Mouse (Mus musculus) left cerebral cortex, postnatal 14 days (tissue): ENCODE measurements around the gene Stk17b. TPM values are rescaled to one million over a fixed set of nuclear protein-coding genes. Genes with fewer than 3 reads are reported as not detected.
A peak's percentile ranks its signal among the peaks of the same experiment; 100 is the strongest.

ENCODE experiments used
- DNase-seq, 2 experiments: peaks; one replicate each; pipeline ENCODE4 v3.0.0; 2021 to 2022; ENCODE audit warnings: low spot score in 2 of 2, mixed read lengths in 1 of 2
- intact Hi-C: fragments of 180-260 bp; cut with DNase I; formaldehyde crosslinking; loops from one replicate; pipeline ENCODE4 v1.15.1; 2025
- long read RNA-seq, 2 experiments: library from polyadenylated mRNA; stranded (forward); transcript quantifications; one replicate each; pipeline ENCODE4 v2.0.0; 2021
- total RNA-seq, 2 experiments: library from RNA; stranded (reverse); gene quantifications; 2 replicates each; pipeline ENCODE4 v1.2.3; 2021

The Stk17b gene
- 10 to 100 TPM in 1 of 2 experiments, 1 to 10 TPM in 1; 9.7 to 10.7 TPM for total RNA-seq
- long read RNA-seq, experiment 1, partial matches to known transcripts = 5 of 6 reads
- long read RNA-seq, experiment 1, other reads (novel, unspliced or antisense) = 0 of 6 reads
- long read RNA-seq, experiment 2, partial matches to known transcripts = 9 of 11 reads
- long read RNA-seq, experiment 2, other reads (novel, unspliced or antisense) = 0 of 11 reads

DNA sequence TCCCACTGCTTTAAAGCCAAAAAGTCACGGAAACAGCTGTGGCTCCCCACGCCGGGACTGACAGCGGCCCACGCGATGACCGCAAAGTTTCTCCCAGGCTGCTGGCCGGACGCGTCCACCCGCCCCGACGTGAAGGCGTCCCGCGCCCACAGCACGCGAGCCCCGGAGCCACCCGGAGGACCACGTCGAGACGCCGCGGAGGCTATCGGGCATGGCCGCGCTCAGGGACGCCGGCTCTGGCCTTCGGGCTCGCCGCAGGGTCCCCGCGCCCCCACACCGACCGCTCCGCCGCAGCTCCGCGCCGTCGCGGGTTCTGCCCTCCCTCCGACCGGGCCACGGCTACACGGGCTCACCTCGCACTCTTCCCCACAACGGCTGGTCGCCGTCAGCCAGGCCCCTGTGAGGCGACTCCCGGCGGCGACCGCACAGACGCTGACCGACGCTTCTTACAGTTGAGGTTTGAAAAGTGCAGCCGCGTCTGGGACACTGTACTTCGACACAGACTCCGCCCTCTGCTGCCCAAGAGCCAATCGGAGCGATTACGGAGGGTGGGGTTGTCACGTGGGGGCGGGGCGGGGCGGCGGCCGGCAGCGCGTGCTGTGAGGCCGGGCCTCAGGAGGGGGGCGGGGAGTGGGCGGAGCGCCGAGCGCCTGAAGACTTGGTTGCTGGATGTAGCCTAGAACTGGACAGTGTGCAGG, at the start of gene Stk17b:
TSS of gene Stk17b (minus strand) at position 504 of the 698 bp plus-strand sequence.
- peak; percentile 82 to 86 for DNase-seq
- intact Hi-C loops = no loop called here

DNA sequence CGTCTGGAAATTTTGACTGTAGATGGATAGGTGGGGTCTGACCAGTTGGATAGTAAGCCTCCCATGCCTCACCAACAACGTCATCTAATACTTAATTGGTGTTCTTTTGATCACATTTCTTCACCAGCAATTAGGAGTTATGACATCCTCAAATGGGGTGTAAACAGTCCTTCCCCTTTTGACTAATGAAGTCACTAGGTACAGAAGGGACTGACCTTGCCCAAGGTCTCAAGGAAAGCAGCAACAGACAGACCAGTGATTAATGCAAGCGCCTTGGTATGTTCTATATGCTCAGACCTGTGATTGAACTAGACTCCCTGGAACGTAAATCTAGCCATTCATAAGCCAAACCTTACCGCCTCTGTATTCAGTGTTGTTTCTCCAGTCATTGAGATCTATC, 45.3 kb upstream of the Stk17b start:
- intact Hi-C loops = no loop called here
- no peak for DNase-seq

DNA sequence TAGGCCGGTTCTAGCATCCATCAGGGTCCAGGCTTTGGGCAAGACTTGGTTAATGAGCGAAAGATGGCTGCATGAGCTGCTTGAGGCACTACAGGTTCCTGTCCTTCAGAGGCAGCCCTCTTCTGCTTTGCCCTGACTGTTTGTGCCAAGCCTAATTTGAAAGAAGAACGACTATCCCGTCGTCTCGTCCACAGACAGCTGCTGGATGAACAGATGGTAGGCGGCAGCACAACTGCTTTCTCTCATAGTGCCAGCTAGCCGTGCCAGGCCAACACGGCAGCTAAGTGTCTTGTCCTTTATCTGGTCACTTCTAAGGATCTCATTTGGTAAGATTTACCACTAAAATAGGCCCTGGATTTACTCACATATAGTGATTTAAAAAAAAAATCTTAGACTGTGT, 44.1 kb upstream of the Stk17b start:
- no peak for DNase-seq
- intact Hi-C loops = no loop called here

DNA sequence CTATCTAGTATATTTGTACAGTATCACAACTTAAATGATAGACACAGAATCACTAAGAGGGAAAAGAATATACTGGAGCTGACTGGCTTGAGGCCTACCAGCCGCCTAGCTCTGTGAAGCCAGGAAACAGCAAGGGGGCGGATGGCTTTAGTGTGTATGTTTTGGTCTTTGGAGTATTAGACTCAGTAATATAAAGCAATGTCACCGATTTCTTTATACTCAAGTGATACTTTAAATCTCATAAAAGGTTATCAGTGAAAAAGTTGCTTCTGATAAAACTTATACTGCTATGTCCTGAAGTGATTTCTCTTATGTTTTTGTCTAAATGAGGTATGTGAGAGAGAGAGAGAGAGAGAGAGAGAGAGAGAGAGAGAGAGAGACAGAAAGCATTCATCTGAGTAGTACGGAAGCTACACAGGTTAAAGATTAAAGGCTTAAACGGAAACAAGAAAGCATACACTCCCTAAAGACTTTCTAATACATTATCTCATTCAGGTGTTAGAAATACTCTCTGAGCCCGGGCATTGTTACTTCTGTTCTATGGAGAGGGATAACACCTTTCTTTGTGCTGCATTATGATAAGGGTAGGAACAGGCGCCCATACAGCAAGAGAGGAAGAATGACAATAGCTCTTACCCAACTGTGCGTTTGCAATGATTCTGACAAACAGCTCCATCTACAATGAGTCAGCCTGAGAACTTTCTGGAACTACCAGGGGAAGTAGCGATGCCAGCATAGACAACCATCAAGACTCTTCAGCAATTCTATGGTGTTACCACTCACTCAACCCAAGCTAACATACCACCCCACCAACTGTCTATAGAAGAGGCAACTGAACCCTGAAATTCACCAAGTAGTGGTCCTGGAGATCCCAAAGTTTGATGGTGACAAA, 39.7 kb upstream of the Stk17b start:
- intact Hi-C loops = no loop called here
- DNase-seq = no peak

DNA sequence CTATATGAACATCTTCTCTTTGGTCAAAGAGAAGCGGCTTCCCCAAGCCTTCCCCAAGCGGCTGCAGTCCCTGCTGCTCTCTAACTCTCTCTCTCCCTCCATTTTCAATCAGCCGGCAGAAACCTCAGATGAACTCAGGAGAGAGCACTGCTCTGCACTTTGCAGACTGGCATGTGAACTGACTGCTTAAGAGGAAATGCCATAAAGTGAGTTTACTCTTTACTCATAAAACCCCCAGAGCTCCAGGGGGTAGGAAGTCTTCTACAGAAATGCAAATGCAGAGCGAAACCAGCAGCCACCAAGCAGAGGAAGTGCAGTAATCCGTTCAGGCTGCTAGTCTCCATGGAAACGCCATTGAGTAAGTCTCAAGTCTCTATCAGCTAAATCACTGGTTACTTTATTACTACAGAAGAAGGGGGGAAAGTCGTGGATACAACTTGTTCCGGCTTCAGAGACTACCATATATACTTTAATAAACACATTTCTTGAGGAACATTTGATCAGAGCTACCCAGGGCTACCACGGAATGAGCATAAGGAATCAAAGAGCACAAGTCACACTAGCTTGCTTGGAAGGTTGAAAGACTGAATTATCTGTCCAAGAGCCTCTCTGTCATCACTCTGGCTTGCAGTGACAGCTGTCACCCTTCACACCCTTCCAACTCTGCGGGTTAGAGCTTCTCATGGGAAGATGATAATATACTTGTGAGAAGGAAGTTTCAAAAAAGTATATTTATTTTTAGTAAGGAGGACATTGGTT, 38.8 kb upstream of the Stk17b start:
- peak; percentile 51 to 56 for DNase-seq
- intact Hi-C loops = no loop called here

DNA sequence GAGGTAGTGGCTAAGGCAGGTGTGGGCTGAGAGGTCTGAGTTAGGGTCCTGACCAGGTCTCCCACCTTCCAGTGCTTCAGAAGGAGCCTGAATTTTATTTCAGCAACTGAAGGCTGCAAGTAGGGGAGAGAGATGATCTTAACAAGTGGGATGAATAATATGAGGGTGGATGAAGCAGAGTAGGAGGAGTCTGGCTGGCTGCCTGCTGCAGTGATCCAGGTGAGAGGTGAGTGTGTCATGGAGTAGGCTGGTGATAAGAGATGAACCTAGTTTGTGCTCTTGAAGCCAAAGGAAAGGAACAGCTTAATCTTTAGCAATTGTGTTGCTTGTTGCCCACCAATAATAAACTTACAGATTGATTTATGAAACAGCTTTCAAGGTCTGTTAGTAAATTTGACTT, 37.0 kb upstream of the Stk17b start:
- intact Hi-C loops = no loop called here
- DNase-seq = no peak

DNA sequence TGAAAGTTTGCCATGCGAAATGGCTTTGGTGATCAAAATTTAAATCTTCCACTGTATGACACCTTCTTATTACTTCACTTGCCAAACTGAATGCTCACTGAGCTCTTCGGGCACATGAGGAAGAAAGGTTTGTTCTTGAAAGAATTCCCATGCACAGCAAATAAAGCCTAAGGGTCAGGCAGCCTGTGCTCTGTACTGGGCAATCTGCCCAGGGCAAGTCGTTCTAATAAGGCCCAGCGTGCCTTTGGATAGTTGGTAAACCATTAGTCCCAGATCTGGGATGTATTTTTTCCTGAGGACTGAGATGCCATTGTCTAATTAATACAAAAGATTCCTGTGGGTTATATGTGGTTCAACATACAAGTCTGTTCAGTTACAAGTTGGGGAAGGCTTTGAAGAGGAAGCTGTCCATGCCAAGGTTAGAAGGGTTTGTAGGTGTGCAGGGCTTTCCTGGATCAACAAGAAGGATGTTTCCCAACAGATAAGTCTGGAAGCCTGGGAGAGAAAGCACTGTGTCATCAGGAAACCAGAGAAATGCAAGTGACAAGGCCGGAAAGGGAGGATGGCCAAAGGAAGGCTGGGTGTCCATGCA, 35.1 kb upstream of the Stk17b start:
- no peak for DNase-seq
- intact Hi-C loops = no loop called here

DNA sequence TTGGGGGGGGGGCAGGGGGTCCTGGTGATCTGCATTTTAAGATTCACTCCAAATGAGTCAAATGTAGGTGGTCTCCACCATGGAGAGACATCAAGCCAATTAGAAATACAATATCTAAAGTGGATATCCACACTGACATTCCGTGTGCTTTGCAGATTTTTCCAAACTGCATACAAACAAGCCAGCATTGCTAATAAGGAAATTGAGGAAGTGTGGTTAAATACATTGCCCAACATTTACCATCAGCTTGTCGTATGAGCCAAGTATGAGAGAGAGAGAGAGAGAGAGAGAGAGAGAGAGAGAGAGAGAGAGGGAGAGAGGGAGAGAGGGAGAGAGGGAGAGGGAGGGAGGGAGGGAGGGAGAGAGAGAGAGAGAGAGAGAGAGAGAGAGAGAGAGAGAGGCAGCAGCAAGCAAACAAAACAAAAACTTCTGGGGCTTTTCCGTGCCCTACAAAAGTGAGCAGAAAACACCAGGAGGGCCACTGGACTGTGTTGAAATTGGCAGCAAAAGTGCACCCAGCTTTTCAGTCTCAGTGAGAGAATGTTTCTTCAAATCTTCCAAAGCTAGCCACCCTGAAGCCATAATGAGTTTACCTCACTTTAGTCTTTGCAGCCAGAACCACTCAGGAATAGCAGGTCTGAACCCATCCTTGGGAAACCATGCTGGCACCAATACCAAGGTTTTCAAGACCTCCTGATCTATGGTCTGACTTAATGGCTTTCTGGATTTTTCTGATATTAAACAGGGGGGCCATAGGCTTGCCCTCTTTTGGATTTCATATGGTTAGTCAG, 33.2 kb upstream of the Stk17b start:
- intact Hi-C loops = no loop called here
- no peak for DNase-seq

DNA sequence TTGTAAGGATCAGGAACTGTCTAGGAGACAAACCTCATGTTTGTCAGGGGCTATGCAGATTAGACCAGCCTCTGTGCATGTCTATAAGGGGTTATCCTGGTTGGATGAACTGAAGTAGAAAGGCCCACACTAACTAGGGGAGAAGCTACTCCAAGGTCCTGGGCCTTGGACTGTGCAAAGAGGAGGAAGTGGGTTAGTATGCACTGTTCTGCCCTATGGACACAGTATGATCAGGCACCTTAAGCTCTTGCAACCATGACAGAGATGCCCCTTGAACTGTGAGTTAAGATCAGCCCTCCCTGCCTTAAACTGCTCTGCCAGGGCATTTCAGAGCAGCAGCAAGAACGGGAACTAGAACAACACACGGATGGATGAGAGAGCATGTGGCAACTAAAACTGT, 31.3 kb upstream of the Stk17b start:
- no peak for DNase-seq
- intact Hi-C loops = no loop called here

DNA sequence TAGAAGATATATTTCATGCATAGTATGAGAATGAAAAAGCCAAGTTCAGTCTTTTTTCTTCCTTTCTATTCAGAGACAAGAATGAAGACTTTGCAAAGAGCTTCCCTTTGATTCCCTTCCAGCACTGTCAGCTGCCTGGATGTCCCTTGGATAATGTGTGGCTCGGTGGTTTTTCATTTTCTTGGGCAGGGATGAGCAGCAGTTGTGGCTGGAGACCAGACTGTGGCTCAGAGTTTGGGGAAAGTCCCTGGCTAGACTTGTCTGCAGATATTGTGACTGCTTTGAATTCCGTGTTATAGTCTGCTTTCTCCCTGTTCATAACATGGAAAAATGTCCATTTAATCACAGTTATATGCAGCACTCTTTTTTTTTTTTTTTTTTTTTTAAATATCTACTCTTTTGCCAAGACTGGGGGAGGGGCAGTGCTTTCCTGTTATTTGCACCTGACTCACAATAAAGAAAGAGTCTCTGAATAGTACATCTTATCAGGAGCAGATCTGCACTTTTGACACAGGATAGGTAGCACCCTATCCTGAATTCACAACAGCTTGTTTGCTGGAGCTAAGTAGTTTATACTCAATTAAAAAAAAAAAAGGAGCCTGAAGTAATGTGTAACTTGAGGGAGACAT, 29.2 kb upstream of the Stk17b start:
- intact Hi-C loops = no loop called here
- DNase-seq = no peak

DNA sequence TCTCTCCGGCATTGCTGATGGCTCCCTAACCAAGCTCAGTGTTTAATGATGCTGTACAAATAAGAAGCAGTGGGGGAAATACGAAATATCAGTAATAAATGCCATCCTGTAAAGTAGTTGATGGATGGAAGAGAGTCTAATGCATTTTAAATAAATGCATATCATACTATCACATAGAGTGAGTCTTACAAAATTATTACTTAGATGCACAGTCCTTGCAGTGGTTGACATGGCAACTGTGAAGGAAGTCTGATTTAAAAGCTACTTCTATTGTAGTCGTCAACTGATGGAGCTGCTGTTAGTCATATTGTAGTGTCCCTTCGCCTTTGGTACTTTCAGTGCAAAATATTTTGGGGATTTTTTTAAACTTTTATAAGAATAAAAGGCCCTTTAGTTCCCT, 26.9 kb upstream of the Stk17b start:
- DNase-seq = no peak
- intact Hi-C loops = no loop called here

DNA sequence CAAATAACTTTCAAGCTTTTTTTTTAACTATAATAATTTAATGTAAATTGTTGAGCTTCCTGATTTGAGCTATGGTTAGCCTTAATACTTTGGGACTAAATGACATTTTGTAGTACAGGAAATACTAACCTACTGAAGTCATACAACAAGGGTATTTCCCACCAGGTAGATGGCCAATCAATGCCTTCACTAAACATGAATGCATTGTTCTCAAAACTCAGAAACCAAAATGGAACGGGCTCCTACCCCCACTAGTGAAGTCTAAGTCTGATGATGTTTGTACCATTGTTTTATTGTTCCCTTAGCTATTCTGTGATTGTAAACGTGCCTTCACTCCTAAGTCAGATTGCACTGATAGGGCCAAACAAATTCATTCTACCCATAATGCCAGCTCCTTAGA, 23.2 kb upstream of the Stk17b start:
- intact Hi-C loops = no loop called here
- no peak for DNase-seq

DNA sequence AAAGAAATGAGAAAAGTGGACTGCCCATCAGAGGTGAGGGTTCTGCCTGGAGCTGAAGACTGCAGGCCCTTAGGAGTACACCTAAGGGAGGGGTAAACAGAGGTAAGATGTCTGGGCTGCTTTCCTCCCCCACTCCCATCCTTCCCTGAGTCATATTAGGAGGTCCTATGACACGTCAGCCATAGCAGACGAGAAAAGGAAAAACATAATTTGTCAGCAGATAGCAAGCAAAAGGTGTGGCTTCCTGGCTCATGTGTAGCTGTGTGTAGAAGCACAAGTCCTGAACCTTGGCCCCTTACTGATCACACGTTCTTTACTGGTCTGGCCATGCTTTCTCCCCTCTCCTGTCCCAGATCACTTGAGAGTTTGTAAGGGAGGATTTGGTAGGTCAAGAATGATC, 12.8 kb upstream of the Stk17b start:
- no peak for DNase-seq
- intact Hi-C loops = no loop called here

DNA sequence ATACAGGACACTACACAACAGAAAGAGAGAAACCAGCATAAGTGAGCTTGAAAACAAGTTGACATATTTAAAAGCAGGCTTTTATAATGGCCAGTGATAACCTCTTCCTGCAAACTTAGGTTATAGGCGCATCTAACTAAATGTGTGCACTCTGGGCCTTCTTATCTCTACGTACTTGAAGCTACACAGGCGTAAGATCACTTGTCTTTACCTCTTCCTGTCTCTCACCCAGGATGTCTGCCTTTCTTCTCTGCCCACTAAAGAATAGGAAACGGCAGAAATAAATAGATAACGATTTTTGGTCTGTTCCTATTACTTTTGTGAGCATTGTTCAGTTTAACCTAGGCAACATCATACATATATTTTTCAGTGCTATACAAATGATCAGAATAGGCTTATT, 12.1 kb upstream of the Stk17b start:
- no peak for DNase-seq
- intact Hi-C loops = no loop called here

DNA sequence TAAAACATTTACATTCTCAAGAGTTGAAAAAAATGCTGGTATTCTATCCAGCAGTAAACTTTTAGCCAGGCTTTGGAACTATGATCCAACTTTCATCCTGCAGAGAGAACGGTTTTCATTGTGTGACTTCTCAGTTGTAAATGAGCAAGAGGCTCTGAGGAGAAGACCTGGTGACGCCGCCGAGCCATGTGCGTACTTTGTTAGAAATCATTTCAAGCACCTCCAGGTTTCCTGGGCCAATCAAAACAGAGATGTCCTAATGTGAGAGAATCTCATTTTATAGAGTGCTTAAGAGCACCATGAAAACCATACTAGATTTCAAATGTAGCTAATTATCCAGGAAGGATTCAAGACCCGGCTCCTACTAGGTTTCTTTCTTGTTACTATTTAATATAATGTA, 11.2 kb upstream of the Stk17b start:
- intact Hi-C loops = no loop called here
- DNase-seq = no peak

DNA sequence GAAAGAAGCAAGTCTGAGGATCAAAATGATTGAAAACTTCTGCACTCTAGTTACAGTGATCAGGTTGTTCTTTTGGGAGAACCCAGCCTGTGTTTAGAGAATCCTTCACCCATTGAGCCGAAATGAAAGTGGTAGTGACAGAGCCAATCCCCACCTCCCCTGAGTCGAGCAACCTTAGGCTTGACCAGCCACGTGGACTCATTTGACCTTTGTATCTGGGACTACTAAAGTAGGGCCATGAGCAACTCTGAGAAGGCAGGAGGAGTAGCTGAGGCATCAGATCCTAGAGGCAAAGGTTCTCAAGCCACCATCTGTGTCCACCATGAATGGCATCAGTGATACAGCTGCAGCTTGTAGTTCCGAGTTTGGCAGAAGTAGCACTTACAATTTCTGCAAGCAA, 10.6 kb upstream of the Stk17b start:
- intact Hi-C loops = no loop called here
- no peak for DNase-seq

DNA sequence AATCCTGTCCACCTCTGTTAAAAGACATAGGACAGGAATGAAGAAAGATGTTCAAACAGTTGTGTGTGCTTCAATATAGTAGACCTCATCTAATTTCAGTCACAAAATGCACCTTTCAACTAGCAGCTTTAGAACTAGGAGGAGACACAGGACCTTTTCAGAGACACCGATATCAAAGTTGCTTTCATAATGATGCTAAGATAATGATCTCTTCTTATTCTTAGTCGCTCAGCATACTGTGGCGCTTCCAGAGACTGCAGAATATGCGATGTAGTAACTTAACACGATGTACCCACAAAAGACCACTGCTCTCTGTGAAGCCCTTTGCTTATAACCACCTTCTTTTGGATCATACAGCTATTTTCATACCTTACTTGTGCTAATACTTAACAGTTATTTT, 10.1 kb upstream of the Stk17b start:
- no peak for DNase-seq
- intact Hi-C loops = no loop called here

DNA sequence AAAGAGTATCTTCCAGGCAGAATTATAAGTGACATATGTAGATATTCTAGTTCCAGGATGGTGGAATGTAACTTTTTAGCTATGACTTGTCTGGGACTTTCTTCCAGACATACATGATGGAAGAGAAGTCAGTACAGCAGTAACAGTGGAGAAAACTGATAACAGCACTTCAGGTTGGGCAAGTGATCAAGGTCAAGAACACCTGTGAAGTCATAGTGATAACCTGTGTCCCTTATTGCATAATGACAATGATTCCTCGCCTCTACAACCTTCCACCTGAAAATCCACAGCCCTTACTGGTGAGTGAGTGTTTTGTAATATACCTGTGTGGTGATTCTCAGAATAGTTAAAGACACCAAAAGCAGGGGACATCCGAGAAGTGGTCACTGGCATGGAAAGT, 9.3 kb upstream of the Stk17b start:
- DNase-seq = no peak
- intact Hi-C loops = no loop called here
